Mouse (Mus musculus): Measurements from ENCODE around the gene Lamc2. TPM values are rescaled to one million over a fixed set of nuclear protein-coding genes. Genes with fewer than 3 reads are reported as not detected.

Lamc2 gene
- total and polyA plus RNA-seq, 3 experiments = 0.03 to 0.04 TPM; not detected in 1

DNA sequence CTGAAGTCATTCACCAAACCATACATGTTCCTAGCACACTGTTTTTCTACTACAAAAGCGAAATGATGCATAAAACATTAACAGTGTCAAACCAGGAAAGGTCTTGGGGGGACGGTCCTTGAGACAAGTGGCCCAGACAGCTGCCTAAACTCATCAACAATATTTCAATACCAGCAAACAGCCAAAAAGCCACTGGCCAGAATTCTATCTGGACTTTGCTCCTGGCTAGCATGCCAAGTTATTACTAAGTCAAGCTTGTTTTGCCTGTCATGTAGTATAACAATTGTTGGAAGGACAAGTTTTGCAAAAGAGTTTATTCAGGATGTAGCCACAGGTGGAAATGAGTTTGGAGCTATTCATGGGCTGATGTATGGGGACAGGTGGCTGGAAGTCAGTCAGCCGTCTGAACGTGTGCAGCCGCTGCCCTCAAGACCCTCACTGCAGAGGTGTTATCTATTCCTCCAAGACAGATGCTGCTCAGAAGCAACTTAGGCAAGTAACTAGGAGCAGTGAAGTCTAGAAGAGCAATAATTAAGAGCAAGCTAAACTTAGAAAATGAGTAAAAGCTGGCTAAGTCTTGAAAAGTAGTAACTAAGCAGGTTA, 29.1 kb downstream of the Lamc2 start:
- H3K9ac ChIP-seq (ENCODE audit: control insufficient read depth, low read depth, low read length, poor library complexity, severe bottlenecking) = no peak overlapping the region
- no peaks in the 10 kb centered on the region for H3K36me3 ChIP-seq (ENCODE audit: control insufficient read depth in 1 of 2, insufficient read depth in 2 of 2, low read length in 2 of 2)
- TF ChIP-seq ZMIZ1 (IDR thresholded peaks at IDR 0.05; ENCODE audit: low read depth, low read length) = no peak
- no peak for TF ChIP-seq POLR2AphosphoS5 (IDR thresholded peaks at IDR 0.05; ENCODE audit: borderline replicate concordance, low read depth, low read length)
- TF ChIP-seq MXI1 (IDR thresholded peaks at IDR 0.05; ENCODE audit: low read depth, low read length) = no peak
- no peak for TF ChIP-seq POLR2AphosphoS2 (IDR thresholded peaks at IDR 0.05; ENCODE audit: low read length)
- no peak for TF ChIP-seq SMC3 (IDR thresholded peaks at IDR 0.05; ENCODE audit: low read depth, low read length)
- no peak for TF ChIP-seq UBTF (IDR thresholded peaks at IDR 0.05; ENCODE audit: borderline replicate concordance, insufficient read depth, low read depth, low read length)
- TF ChIP-seq MEF2A (IDR thresholded peaks at IDR 0.05; ENCODE audit: extremely low read depth, insufficient replicate concordance, low read depth, low read length, poor library complexity, severe bottlenecking) = no peak
- no peak for TF ChIP-seq ZNF384 (IDR thresholded peaks at IDR 0.05; ENCODE audit: low read depth, low read length)
- no peak for TF ChIP-seq BHLHE40 (IDR thresholded peaks at IDR 0.05; ENCODE audit: borderline replicate concordance, low read depth, low read length)
- no peak for TF ChIP-seq KAT2A (conservative IDR thresholded peaks at IDR 0.05; ENCODE audit: low read depth, low read length)
- no peak for TF ChIP-seq TAL1 (IDR thresholded peaks at IDR 0.05; ENCODE audit: low read length)
- no peak for TF ChIP-seq EP300 (IDR thresholded peaks at IDR 0.05; ENCODE audit: low read depth in 1 of 2, low read length in 2 of 2)
- TF ChIP-seq CTCF (IDR thresholded peaks at IDR 0.05 in 2 of 3, conservative IDR thresholded peaks at IDR 0.05 in 1 of 3; ENCODE audit: control insufficient read depth in 1 of 3, insufficient read depth in 1 of 3, low read depth in 2 of 3, low read length in 3 of 3, poor library complexity in 1 of 3, severe bottlenecking in 1 of 3) = no peak
- TF ChIP-seq NELFE (IDR thresholded peaks at IDR 0.05; ENCODE audit: low read depth, low read length) = no peak
- no peak for TF ChIP-seq HCFC1 (IDR thresholded peaks at IDR 0.05; ENCODE audit: low read depth, low read length)
- no peak for TF ChIP-seq E2F4 (IDR thresholded peaks at IDR 0.05; ENCODE audit: borderline replicate concordance, low read depth, low read length)
- no peak for TF ChIP-seq CHD1 (IDR thresholded peaks at IDR 0.05; ENCODE audit: low read depth, low read length)
- no peak for TF ChIP-seq GATA1 (IDR thresholded peaks at IDR 0.05; ENCODE audit: low read depth, low read length)
- no peak for TF ChIP-seq MAZ (IDR thresholded peaks at IDR 0.05; ENCODE audit: low read depth, low read length)
- no peaks in the 10 kb centered on the region for H3K79me2 ChIP-seq (ENCODE audit: control insufficient read depth, insufficient read depth, low read length, poor library complexity)
- H3K9me3 ChIP-seq (replicated peaks; ENCODE audit: insufficient read depth, low read length) = no peaks in the 10 kb centered on the region
- H3K4me1 ChIP-seq (ENCODE audit: control insufficient read depth in 1 of 2, insufficient read depth in 2 of 2, low read length in 2 of 2) = no peaks in the 10 kb centered on the region
- peaks cover 10% of the 10 kb centered on the region in 2 experiments for H3K27me3 ChIP-seq (ENCODE audit: control insufficient read depth in 1 of 2, insufficient read depth in 2 of 2, low read length in 2 of 2)
- no peak overlapping the region for H3K4me3 ChIP-seq (ENCODE audit: control insufficient read depth in 1 of 2, insufficient read depth in 1 of 2, low read depth in 2 of 2, low read length in 2 of 2)
- H3K27ac ChIP-seq (ENCODE audit: control insufficient read depth, low read depth, low read length) = no peak overlapping the region
- DNase-seq (ENCODE audit: low read depth, low spot score) = no peak

DNA sequence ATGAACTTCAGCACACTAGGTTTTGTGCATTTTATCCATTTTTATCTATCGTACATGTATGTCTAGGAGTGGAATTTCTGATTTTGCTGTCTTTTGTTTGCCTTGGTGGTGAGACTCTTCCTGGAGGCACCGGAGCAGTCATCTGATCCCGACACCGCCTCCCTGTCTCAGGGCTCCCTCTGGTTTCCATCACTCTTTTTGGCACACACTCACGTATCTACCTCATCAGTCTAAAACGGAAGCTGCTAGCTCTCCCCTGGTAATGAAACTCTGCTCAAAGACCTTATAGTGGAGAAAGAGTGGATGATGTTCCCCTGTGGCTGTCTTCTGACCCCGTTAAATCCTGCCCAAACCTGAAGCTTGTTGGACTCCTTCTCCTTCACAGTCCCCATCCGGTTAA, 30.9 kb downstream of the Lamc2 start:
- Histone ChIP-seq H3K79me2 (ENCODE audit: control insufficient read depth, insufficient read depth, low read length, poor library complexity) (no peaks in the 10 kb centered on the region), H3K4me3 (ENCODE audit: control insufficient read depth in 1 of 2, insufficient read depth in 1 of 2, low read depth in 2 of 2, low read length in 2 of 2) (no peak overlapping the region), H3K9me3 (replicated peaks; ENCODE audit: insufficient read depth, low read length) (no peaks in the 10 kb centered on the region), H3K4me1 (ENCODE audit: control insufficient read depth in 1 of 2, insufficient read depth in 2 of 2, low read length in 2 of 2) (no peaks in the 10 kb centered on the region), H3K27ac (ENCODE audit: control insufficient read depth, low read depth, low read length) (no peak overlapping the region), H3K36me3 (ENCODE audit: control insufficient read depth in 1 of 2, insufficient read depth in 2 of 2, low read length in 2 of 2) (no peaks in the 10 kb centered on the region), H3K27me3 (ENCODE audit: control insufficient read depth in 1 of 2, insufficient read depth in 2 of 2, low read length in 2 of 2) (peaks cover 10 to 11% of the 10 kb centered on the region in 2 experiments), H3K9ac (ENCODE audit: control insufficient read depth, low read depth, low read length, poor library complexity, severe bottlenecking) (no peak overlapping the region)
- TF ChIP-seq NRF1 (IDR thresholded peaks at IDR 0.05; ENCODE audit: insufficient read depth, low read depth, low read length, poor library complexity, severe bottlenecking) = no peak
- no peak for TF ChIP-seq SMC3 (IDR thresholded peaks at IDR 0.05; ENCODE audit: low read depth, low read length)
- TF ChIP-seq SIN3A (IDR thresholded peaks at IDR 0.05; ENCODE audit: low read length) = no peak
- TF ChIP-seq POLR2AphosphoS5 (IDR thresholded peaks at IDR 0.05; ENCODE audit: borderline replicate concordance, low read depth, low read length) = no peak
- no peak for TF ChIP-seq ZNF384 (IDR thresholded peaks at IDR 0.05; ENCODE audit: low read depth, low read length)
- no peak for TF ChIP-seq NELFE (IDR thresholded peaks at IDR 0.05; ENCODE audit: low read depth, low read length)
- TF ChIP-seq MAFK (IDR thresholded peaks at IDR 0.05; ENCODE audit: borderline replicate concordance, low read depth, low read length) = no peak
- DNase-seq (ENCODE audit: low read depth, low spot score) = no peak

Measured in MEL (cell line).